Mouse (Mus musculus) forebrain, embryonic 14.5 days (tissue): ENCODE measurements around the gene Gfra1. TPM values are rescaled to one million over a fixed set of nuclear protein-coding genes. Genes with fewer than 3 reads are reported as not detected.

Experiments
- ATAC-seq: fragments of 200-750 bp; cut with Nextera tagmentation; 2 replicates; pipeline ENCODE4 v1.8.0; 2017; ENCODE audit warnings: mild to moderate bottlenecking, moderate library complexity
- DNase-seq: peaks from one replicate; pipeline ENCODE4 v3.0.0-alpha.2; 2015; ENCODE audit warnings: low spot score
- H3K27ac ChIP-seq: fragments of 300-500 bp; sonication (generic); 2 replicates; pipeline ENCODE4 v1.5.1; 2014; ENCODE audit warnings: low read depth, mild to moderate bottlenecking, control low read depth, low read length, moderate library complexity
- H3K27me3 ChIP-seq: fragments of 300-500 bp; sonication (generic); replicated peaks from 2 replicates; pipeline ENCODE4 v1.6.1; 2014; ENCODE audit warnings: low read length, control low read depth, mixed read lengths; ENCODE audit not compliant: control insufficient read depth, insufficient read depth
- H3K36me3 ChIP-seq: fragments of 300-500 bp; sonication (generic); 2 replicates; pipeline ENCODE4 v1.6.1; 2014; ENCODE audit warnings: low read length, control low read depth; ENCODE audit not compliant: control insufficient read depth, insufficient read depth
- H3K4me1 ChIP-seq: fragments of 300-500 bp; sonication (generic); 2 replicates; pipeline ENCODE4 v1.6.1; 2014; ENCODE audit warnings: antibody characterized with exemption, low read length, control low read depth; ENCODE audit not compliant: control insufficient read depth, insufficient read depth
- H3K4me2 ChIP-seq: fragments of 300-500 bp; sonication (generic); 2 replicates; pipeline ENCODE4 v1.6.1; 2014; ENCODE audit warnings: mild to moderate bottlenecking, control low read depth, low read length
- H3K4me3 ChIP-seq: fragments of 300-500 bp; sonication (generic); 2 replicates; pipeline ENCODE4 v1.5.1; 2014; ENCODE audit warnings: low read depth, low read length, control low read depth
- H3K9ac ChIP-seq: fragments of 300-500 bp; sonication (generic); 2 replicates; pipeline ENCODE4 v1.6.1; 2014; ENCODE audit warnings: mild to moderate bottlenecking, low read length, control low read depth, moderate library complexity
- H3K9me3 ChIP-seq: fragments of 300-500 bp; sonication (generic); replicated peaks from 2 replicates; pipeline ENCODE4 v1.6.1; 2016; ENCODE audit warnings: low read length, control low read depth, mixed read lengths; ENCODE audit not compliant: control insufficient read depth
- WGBS: fragments of 180-500 bp; shearing (Covaris S2); extraction: QIAGEN DNeasy Blood & Tissue Kit; methylation state at CpG from one replicate; pipeline ENCODE4 v1.1.7; 2014; 5-methylcytosine and 5-hydroxymethylcytosine counted together
- polyA plus RNA-seq: library from polyadenylated mRNA; unstranded; fragments of >200 nt; fragmentation: Nextera tagmentation; extraction: Ambion mirVana; gene quantifications from 2 replicates; pipeline ENCODE4 v1.2.1, GENCODE M21; 2014

Gfra1 gene
- polyA plus RNA-seq, 1 experiment from 2014 or later, result 11.6 TPM

DNA sequence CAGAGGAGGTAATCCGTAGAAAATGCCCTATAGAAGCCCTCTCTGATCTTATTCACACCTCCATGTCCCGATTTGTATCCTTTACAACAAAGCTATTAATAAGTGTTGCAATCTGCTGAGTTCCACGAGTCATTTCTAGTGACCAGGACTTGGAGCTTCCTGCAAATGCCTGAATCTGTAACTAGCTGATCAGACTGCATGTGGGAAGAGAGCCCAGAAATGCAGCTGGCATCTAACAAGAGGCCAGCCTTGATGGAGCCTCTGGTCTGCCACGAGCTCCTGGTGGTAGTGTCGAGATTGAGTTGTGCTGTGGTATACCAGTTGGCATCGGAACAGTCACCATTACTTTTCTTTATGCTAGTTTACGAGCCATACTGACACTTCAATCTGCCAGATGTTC lies 200.3 kb downstream of the Gfra1 start:
- no peaks in the 10 kb centered on the region; the same call in 1 of the 2 replicates for H3K27me3 ChIP-seq
- no peak overlapping the region for H3K4me3 ChIP-seq
- H3K4me2 ChIP-seq, result no peak overlapping the region
- H3K9me3 ChIP-seq, result no peaks in the 10 kb centered on the region
- no peak overlapping the region for H3K9ac ChIP-seq
- no peak for ATAC-seq
- peaks cover 6% of the 10 kb centered on the region; the same call in 1 of the 2 replicates for H3K4me1 ChIP-seq
- no peak overlapping the region for H3K27ac ChIP-seq
- DNase-seq, result peak; percentile 33
- no peaks in the 10 kb centered on the region for H3K36me3 ChIP-seq
- WGBS, result 77% methylated on average over 7 of the region's 7 CpGs

DNA sequence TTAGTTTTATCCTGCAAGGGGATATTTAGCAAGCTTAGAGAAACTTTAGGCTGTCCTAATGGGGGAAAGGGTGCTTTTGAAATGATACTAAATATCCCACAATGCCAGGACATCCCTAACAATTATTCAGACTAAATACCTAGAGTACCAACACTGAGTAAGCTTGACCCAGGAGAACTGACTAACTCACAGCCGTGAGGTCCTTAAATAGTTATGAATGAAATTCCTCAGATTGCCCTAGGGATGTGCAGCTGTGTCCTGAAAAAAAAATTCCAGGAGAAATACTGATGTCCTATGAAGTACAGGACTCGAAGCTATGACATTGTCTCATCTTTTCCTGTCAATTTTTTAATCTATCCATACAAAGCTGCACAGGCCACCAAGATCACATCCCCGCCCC lies 201.5 kb downstream of the Gfra1 start:
- no peak overlapping the region for H3K9ac ChIP-seq
- DNase-seq, result no peak
- ATAC-seq, result no peak
- WGBS, result 82% methylated on average over 3 of the region's 3 CpGs
- H3K27ac ChIP-seq, result no peak overlapping the region
- H3K4me1 ChIP-seq, result peaks cover 6% of the 10 kb centered on the region; the same call in 1 of the 2 replicates
- no peak overlapping the region for H3K4me2 ChIP-seq
- no peaks in the 10 kb centered on the region; the same call in 1 of the 2 replicates for H3K27me3 ChIP-seq
- H3K9me3 ChIP-seq, result no peaks in the 10 kb centered on the region
- H3K36me3 ChIP-seq, result no peaks in the 10 kb centered on the region
- no peak overlapping the region for H3K4me3 ChIP-seq

DNA sequence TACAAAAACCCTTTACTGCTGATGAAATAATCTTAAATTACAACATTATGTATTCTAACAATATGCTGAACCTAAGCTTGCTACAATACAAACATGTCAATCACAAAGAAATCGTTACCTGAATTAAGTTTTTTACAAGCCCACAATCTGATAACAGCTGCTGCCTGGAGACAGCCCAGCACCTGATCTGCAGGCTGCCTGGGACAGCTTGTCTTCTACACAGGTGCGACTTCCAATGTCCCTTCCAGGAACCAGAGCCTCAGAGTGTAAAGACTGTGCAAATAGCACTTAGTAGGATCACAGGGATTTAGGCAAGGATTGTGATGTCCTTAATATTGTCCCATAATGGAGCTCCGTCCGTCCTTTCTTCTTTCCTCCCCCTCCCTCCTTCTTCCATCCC lies 204.0 kb downstream of the Gfra1 start:
- Histone ChIP-seq H3K4me3 (no peak overlapping the region), H3K36me3 (no peaks in the 10 kb centered on the region), H3K4me1 (peaks cover 6% of the 10 kb centered on the region; the same call in 1 of the 2 replicates), H3K27me3 (no peaks in the 10 kb centered on the region; the same call in 1 of the 2 replicates), H3K9ac (no peak overlapping the region), H3K9me3 (no peaks in the 10 kb centered on the region), H3K4me2 (no peak overlapping the region), H3K27ac (no peak overlapping the region)
- ATAC-seq (no peak), DNase-seq (no peak)
- WGBS, result 41% methylated on average over 4 of the region's 4 CpGs

DNA sequence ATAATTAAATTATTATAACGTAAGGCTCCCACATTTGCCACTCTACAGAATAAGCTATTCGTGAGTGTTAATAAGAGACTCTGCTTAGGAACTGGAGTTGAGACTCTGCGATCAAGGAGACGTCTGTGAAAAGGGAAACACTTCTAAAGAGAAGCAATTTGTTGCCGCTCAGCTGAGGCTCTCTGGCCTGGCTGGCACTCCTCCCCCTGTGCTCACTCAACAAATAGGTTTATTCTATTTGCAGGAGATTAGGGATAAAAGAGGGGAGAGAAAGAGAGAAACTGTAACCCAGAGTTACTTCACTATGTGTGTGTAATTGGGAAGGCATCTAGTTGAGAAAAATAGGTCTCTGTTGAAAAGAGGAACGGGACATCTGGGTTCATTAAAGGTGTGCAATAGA lies 204.6 kb downstream of the Gfra1 start:
- H3K4me1 ChIP-seq, result peaks cover 6% of the 10 kb centered on the region; the same call in 1 of the 2 replicates
- no peaks in the 10 kb centered on the region for H3K36me3 ChIP-seq
- ATAC-seq (peak; percentile 55), DNase-seq (peak; percentile 70)
- H3K9me3 ChIP-seq, result no peaks in the 10 kb centered on the region
- no peaks in the 10 kb centered on the region; the same call in 1 of the 2 replicates for H3K27me3 ChIP-seq
- H3K27ac ChIP-seq, result no peak overlapping the region
- 3% methylated on average over 6 of the region's 6 CpGs for WGBS
- no peak overlapping the region for H3K9ac ChIP-seq
- H3K4me3 ChIP-seq, result no peak overlapping the region
- no peak overlapping the region for H3K4me2 ChIP-seq

DNA sequence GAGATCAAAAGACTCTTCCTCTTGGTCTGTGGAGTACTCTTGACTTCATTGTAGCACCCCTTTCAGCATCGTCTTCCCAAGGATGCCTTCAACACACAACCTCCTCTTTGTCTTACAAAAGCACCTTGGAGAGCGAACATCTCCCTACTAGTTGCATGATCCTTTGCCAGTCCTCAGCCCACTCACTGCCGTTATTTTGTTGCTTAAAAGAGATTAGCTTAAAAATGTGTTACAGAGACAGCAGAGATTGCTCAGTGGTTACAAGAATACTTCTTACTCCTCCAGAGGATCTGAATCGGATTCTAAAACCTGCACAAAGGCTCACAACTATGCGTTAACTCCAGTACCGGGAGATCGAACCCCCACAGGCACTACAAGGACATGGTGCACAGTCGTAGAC lies 205.5 kb downstream of the Gfra1 start:
- Histone ChIP-seq H3K27ac (no peak overlapping the region), H3K9ac (no peak overlapping the region), H3K4me1 (peaks cover 6% of the 10 kb centered on the region; the same call in 1 of the 2 replicates), H3K36me3 (no peaks in the 10 kb centered on the region), H3K27me3 (no peaks in the 10 kb centered on the region; the same call in none of the 2 replicates), H3K4me3 (no peak overlapping the region), H3K4me2 (no peak overlapping the region), H3K9me3 (no peaks in the 10 kb centered on the region)
- 71% methylated on average over 8 of the region's 8 CpGs for WGBS
- ATAC-seq (no peak), DNase-seq (no peak)

DNA sequence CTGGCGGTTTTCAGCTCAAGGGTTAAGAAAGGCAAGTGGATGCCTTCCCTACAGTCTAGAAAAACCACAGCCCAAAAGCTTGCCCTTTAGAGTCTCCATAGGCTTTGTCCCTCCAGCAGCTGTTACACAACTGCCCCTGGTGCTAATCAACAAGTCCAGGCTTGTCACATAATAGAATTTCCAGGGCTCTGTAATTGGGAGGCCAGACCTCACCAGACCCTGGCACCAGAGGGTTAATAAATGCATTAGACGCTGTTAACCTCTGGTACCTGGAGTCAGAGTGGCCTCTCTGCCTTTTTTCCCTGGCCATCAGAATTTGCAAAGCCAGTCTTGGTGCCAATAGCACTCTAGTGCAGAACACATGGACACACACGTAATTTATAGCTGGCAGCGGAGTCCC lies 211.6 kb downstream of the Gfra1 start:
- no peaks in the 10 kb centered on the region; the same call in 1 of the 2 replicates for H3K27me3 ChIP-seq
- H3K9ac ChIP-seq, result no peak overlapping the region
- H3K4me2 ChIP-seq, result no peak overlapping the region
- no peak for ATAC-seq
- whole genome bisulfite sequencing, result 54% methylated on average over 4 of the region's 4 CpGs
- H3K27ac ChIP-seq, result no peak overlapping the region
- H3K4me3 ChIP-seq, result no peak overlapping the region
- no peaks in the 10 kb centered on the region for H3K36me3 ChIP-seq
- DNase-seq, result no peak
- H3K4me1 ChIP-seq, result peaks cover 3% of the 10 kb centered on the region; the same call in 1 of the 2 replicates
- no peaks in the 10 kb centered on the region for H3K9me3 ChIP-seq

DNA sequence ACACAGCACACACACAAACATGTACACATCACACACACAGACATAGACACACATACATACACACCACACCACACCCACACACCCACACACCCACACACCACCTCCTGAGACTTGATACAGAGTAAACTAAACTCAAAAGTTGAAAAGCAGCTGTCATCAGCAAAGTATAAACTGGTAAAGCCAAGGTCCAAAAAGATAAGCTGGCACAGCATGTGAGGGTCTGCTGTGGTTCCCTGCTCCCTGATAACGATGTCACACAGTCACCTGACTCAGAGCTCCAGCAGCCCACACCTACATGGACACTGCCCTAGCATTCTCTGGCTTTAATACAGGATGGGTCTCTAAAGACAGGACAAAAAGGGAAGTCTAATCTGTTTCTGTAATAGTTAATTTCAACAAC lies 212.1 kb downstream of the Gfra1 start:
- no peaks in the 10 kb centered on the region for H3K9me3 ChIP-seq
- ATAC-seq (no peak), DNase-seq (no peak)
- H3K27ac ChIP-seq, result no peak overlapping the region
- H3K27me3 ChIP-seq, result no peaks in the 10 kb centered on the region; the same call in 1 of the 2 replicates
- H3K9ac ChIP-seq, result no peak overlapping the region
- no peak overlapping the region for H3K4me3 ChIP-seq
- no peak overlapping the region for H3K4me2 ChIP-seq
- peaks cover 3% of the 10 kb centered on the region; the same call in 1 of the 2 replicates for H3K4me1 ChIP-seq
- no peaks in the 10 kb centered on the region for H3K36me3 ChIP-seq
- 53% methylated on average over 1 of the region's 1 CpGs for WGBS

DNA sequence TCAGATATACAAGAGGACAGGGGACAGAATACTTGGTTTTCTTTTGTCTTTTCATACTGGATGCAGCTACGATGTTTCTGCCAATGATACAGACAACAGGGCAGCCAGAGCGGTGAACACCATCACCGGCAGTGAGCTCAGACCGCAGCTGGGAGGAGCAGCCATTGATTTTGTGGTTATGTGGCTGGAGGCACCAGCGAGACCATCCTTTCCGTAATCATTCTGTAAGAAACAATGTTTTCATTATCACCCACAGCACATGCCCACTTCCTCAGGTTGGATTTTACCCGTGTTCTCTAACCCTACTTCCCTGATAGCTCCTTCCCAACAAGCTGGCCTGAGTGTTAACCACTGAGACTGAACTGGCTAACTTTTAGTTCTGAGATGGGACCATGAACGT lies 217.4 kb downstream of the Gfra1 start:
- Histone ChIP-seq H3K9me3 (no peaks in the 10 kb centered on the region), H3K27ac (no peak overlapping the region), H3K27me3 (no peaks in the 10 kb centered on the region), H3K4me1 (no peaks in the 10 kb centered on the region), H3K4me2 (no peak overlapping the region), H3K9ac (no peak overlapping the region), H3K4me3 (no peak overlapping the region), H3K36me3 (no peaks in the 10 kb centered on the region)
- 81% methylated on average over 8 of the region's 8 CpGs for WGBS
- ATAC-seq (no peak), DNase-seq (no peak)

DNA sequence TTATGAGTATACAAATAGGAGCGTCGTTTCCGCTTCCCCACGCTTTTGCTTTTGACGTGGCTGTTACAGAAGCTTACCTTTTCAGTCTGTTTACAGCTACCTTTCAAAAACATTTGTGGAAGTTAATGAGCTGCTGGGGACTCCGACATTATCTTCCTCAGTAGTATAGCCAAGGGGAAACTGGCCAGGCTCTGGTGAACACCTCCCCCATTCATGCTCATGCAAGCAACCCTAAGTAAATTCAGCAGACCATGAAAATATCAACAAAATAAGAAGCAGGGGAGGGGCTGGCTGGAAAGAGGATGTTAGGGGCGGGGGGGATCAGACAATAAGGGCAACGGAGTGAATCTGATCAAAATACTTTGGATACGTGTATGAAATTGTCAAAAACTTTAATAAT lies 228.0 kb downstream of the Gfra1 start:
- no peak for DNase-seq
- H3K4me1 ChIP-seq, result peaks cover 3% of the 10 kb centered on the region; the same call in 1 of the 2 replicates
- H3K4me2 ChIP-seq, result no peak overlapping the region
- H3K27me3 ChIP-seq, result no peaks in the 10 kb centered on the region; the same call in 1 of the 2 replicates
- whole genome bisulfite sequencing, result 31% methylated on average over 9 of the region's 9 CpGs
- no peak for ATAC-seq
- H3K4me3 ChIP-seq, result no peak overlapping the region
- H3K36me3 ChIP-seq, result no peaks in the 10 kb centered on the region
- H3K9ac ChIP-seq, result no peak overlapping the region
- H3K27ac ChIP-seq, result no peak overlapping the region
- no peaks in the 10 kb centered on the region for H3K9me3 ChIP-seq
